Mouse (Mus musculus) heart, postnatal 0 days (tissue): ENCODE data around the gene Lrrk2.

Experiments used
- CTCF ChIP-seq: IDR thresholded peaks from 2 replicates; pipeline ENCODE4 v1.5.1; 2016; ENCODE audit warnings: antibody characterized with exemption, control low read depth, low read depth
- EP300 ChIP-seq: IDR thresholded peaks from 2 replicates; pipeline ENCODE4 v1.6.1; 2016; ENCODE audit warnings: antibody characterized with exemption, low read depth

DNA sequence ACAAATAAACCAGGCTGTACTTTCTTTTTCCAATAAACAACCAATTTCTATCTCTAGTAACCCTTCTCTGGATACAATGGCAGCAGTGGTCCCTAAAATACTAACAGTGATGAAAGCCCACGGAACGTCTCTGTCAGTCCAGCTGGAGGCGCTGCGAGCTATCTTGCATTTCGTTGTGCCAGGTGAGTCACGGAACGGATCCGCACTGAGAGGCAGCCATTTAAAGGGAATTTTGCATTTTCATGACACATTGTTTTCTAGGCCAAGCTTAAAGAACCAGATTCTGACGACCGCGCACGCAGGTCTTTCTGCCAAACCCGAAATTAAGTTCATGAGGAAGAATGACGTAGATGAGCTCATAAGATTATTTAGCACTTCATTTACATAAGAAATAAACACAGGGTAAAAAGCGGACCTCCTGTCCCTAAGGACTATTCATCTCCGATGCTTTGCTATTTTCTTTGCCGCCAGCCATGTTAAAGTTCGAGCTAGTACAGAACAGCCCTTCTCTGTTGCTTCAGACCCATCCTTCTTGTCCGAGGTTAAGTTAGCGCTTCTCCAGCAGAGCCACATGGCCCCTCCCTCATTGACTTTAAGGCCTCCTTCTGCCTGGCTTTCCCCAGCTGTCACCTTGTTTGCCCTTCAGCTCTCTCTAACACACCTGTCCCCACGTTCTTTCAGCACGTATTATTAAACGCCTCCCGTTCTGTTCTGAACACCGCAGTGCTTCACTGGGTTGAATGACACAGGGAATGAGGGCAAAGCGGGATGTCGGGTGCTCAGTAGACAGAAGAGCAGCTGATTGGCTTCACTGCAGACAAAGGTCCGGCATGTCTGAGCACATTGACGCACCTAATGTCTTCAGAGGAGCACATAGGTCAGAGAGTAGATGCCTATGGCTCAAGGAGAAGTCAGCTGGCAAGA lies 36.5 kb downstream of the Lrrk2 start:
- TF ChIP-seq EP300: no peak
- peak; percentile 17; the same call in 1 of the 2 replicates for TF ChIP-seq CTCF
